Mouse (Mus musculus): ENCODE measurements around the gene Adarb1. TPM values are rescaled to one million over a fixed set of nuclear protein-coding genes. Genes with fewer than 3 reads are reported as not detected.

The Adarb1 gene
- polyA plus RNA-seq, 1 experiment from 2014 or later, result 6.2 TPM

DNA sequence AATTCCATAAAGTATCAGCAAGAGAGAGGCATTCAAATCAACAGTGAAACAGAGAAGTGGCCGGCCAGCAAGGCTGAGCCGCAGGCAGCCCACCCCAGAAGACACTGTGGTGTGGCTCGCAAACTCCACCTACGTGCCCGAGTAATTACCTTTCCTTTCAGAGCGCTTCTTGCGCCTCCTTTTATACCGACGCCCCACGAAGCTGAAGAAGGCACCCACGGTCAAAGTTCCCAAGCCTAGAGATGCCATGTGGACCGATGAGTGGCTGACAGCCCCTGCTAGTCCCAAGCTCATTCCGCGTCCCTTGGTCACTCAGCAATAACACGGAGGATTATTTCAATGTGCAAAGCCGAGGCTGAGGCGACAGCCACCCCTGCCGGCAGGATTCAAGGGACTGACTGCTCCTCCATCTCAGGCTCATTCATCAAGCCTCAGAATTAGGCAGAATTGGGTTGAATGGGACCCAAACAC is 78.2 kb downstream of the Adarb1 start:
- no peaks in the 10 kb centered on the region for H3K9me3 ChIP-seq (ENCODE audit: control insufficient read depth, low read length)
- peak overlapping the region; percentile 79 for H3K4me2 ChIP-seq (ENCODE audit: low read depth, low read length, severe bottlenecking)
- WGBS, result 7% methylated on average over 18 of the region's 18 CpGs
- ATAC-seq (replicated peaks; ENCODE audit: low FRiP score) (peak; percentile 63; the same call in 1 of the 2 replicates), DNase-seq (ENCODE audit: low spot score) (peak; percentile 73)
- H3K4me3 ChIP-seq (ENCODE audit: low read depth, low read length), result peak overlapping the region; percentile 36
- no peaks in the 10 kb centered on the region for H3K27me3 ChIP-seq (ENCODE audit: control insufficient read depth, insufficient read depth, low read length)
- no peaks in the 10 kb centered on the region for H3K36me3 ChIP-seq (ENCODE audit: control insufficient read depth, insufficient read depth, low read length)
- peaks cover 9% of the 10 kb centered on the region; the same call in 1 of the 2 replicates for H3K4me1 ChIP-seq (replicated peaks; ENCODE audit: control insufficient read depth, insufficient read depth, low read length)
- H3K27ac ChIP-seq (ENCODE audit: low read depth, low read length), result no peak overlapping the region
- H3K9ac ChIP-seq (ENCODE audit: low read length), result peak overlapping the region; percentile 60; the same call in 1 of the 2 replicates

DNA sequence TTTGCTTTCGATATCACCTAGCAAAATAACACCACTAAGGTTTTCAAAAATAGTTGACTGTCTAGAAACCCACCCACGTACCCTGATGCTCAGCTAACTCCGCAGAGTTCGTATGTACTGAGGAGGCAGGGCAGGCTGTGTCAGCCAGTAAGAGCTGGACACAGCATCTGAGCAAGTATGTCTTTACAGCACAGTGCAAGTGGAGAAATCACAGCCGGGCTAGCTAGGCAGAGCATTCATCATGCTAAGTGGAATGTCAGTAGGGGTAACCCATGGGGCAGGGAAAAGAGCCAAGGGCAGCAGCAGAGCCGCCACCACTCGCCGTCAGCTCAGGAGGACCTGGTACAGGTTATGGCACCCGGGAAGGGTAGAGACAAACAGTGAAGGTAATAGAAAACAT is 84.6 kb downstream of the Adarb1 start:
- DNase-seq (ENCODE audit: low spot score), result peak; percentile 19
- no peak overlapping the region for H3K27ac ChIP-seq (ENCODE audit: low read depth, low read length)
- no peaks in the 10 kb centered on the region for H3K36me3 ChIP-seq (ENCODE audit: control insufficient read depth, insufficient read depth, low read length)
- ATAC-seq (replicated peaks; ENCODE audit: low FRiP score), result no peak
- no peaks in the 10 kb centered on the region for H3K27me3 ChIP-seq (ENCODE audit: control insufficient read depth, insufficient read depth, low read length)
- H3K4me3 ChIP-seq (ENCODE audit: low read depth, low read length), result no peak overlapping the region
- no peaks in the 10 kb centered on the region for H3K9me3 ChIP-seq (ENCODE audit: control insufficient read depth, low read length)
- 0 out of 2 replicates have a peak, but pooled peaks cover 2% of the 10 kb centered on the region for H3K4me1 ChIP-seq (replicated peaks; ENCODE audit: control insufficient read depth, insufficient read depth, low read length)
- 88% methylated on average over 9 of the region's 9 CpGs for WGBS
- H3K4me2 ChIP-seq (ENCODE audit: low read depth, low read length, severe bottlenecking), result no peak overlapping the region
- H3K9ac ChIP-seq (ENCODE audit: low read length), result no peak overlapping the region

- H3K36me3 ChIP-seq (ENCODE audit: control insufficient read depth, insufficient read depth, low read length), result no peaks in the 10 kb centered on the region
- H3K4me2 ChIP-seq (ENCODE audit: low read depth, low read length, severe bottlenecking), result no peak overlapping the region
- no peak for DNase-seq (ENCODE audit: low spot score)
- WGBS, result 66% methylated on average over 11 of the region's 11 CpGs
- H3K27me3 ChIP-seq (ENCODE audit: control insufficient read depth, insufficient read depth, low read length), result no peaks in the 10 kb centered on the region
- no peak overlapping the region for H3K27ac ChIP-seq (ENCODE audit: low read depth, low read length)
- H3K9ac ChIP-seq (ENCODE audit: low read length), result no peak overlapping the region
- H3K4me1 ChIP-seq (replicated peaks; ENCODE audit: control insufficient read depth, insufficient read depth, low read length), result 0 out of 2 replicates have a peak, but pooled peaks cover 2% of the 10 kb centered on the region
- no peak overlapping the region for H3K4me3 ChIP-seq (ENCODE audit: low read depth, low read length)
- H3K9me3 ChIP-seq (ENCODE audit: control insufficient read depth, low read length), result no peaks in the 10 kb centered on the region
- ATAC-seq (replicated peaks; ENCODE audit: low FRiP score), result no peak
Observed at GRCm38 (mm10) chr10:77329446-77330094, 88.5 kb downstream of the Adarb1 start.

GRCm38 (mm10) chr10:77324716-77325115 is 93.4 kb downstream of the Adarb1 start:
- ATAC-seq (replicated peaks; ENCODE audit: low FRiP score) (no peak), DNase-seq (ENCODE audit: low spot score) (peak; percentile 38)
- WGBS, result 92% methylated on average over 6 of the region's 6 CpGs

DNA sequence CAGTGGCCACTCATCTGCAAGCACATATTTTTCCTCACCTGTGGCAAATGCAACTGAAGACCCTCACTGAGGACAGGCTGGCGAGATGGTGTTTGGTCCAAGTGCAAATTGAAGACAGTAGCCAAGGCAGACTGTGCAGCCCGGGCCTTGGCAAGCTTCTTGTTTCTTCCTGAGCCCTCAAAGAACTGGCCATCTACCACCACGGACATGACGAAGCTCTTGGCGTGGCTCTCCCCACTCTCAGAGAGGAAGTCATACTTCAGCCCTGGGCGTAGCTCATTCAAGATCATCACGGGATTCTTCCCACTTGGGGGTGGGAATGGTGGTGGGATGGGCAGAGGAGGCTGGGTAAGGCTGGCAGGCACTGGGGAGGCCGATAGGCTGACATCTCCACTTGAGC is 96.5 kb downstream of the Adarb1 start:
- no peak for DNase-seq (ENCODE audit: low spot score)

More at GRCm38 (mm10) chr10:77324716-77325115, 93.4 kb downstream of the Adarb1 start:
- H3K4me3 ChIP-seq (ENCODE audit: low read depth, low read length), result no peak overlapping the region
- H3K4me2 ChIP-seq (ENCODE audit: low read depth, low read length, severe bottlenecking), result no peak overlapping the region
- H3K36me3 ChIP-seq (ENCODE audit: control insufficient read depth, insufficient read depth, low read length), result no peaks in the 10 kb centered on the region
- no peak overlapping the region for H3K27ac ChIP-seq (ENCODE audit: low read depth, low read length)
- H3K9me3 ChIP-seq (ENCODE audit: control insufficient read depth, low read length), result no peaks in the 10 kb centered on the region
- H3K4me1 ChIP-seq (replicated peaks; ENCODE audit: control insufficient read depth, insufficient read depth, low read length), result 0 out of 2 replicates have a peak, but pooled peaks cover 2% of the 10 kb centered on the region
- no peaks in the 10 kb centered on the region for H3K27me3 ChIP-seq (ENCODE audit: control insufficient read depth, insufficient read depth, low read length)
- H3K9ac ChIP-seq (ENCODE audit: low read length), result no peak overlapping the region

DNA sequence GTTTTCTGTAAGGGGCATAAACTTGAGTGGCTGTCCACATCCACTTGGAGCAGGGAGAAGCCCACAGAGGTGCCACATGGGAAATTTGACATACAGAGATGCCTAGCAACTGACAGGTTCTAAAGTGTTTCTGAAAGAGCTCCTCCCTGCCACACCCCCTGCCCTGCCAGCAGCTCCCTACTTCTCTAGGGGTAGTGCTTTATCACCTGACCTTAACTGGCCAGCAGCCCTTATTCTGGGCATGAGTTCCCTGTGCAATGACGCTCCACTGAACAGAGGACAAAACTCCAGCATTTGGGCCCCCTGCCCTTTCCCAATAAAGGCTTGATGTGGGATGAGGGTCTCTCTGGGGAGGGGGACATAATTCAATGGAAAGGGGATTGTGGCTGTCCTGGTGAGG is 97.1 kb downstream of the Adarb1 start:
- H3K4me3 ChIP-seq (ENCODE audit: low read depth, low read length), result no peak overlapping the region

More for the DNA sequence above, 96.5 kb downstream of the Adarb1 start:
- no peak overlapping the region for H3K4me2 ChIP-seq (ENCODE audit: low read depth, low read length, severe bottlenecking)
- H3K27me3 ChIP-seq (ENCODE audit: control insufficient read depth, insufficient read depth, low read length), result no peaks in the 10 kb centered on the region
- H3K9me3 ChIP-seq (ENCODE audit: control insufficient read depth, low read length), result no peaks in the 10 kb centered on the region
- no peak for ATAC-seq (replicated peaks; ENCODE audit: low FRiP score)
- WGBS, result 91% methylated on average over 8 of the region's 8 CpGs
- H3K36me3 ChIP-seq (ENCODE audit: control insufficient read depth, insufficient read depth, low read length), result no peaks in the 10 kb centered on the region
- no peak overlapping the region for H3K27ac ChIP-seq (ENCODE audit: low read depth, low read length)
- H3K4me1 ChIP-seq (replicated peaks; ENCODE audit: control insufficient read depth, insufficient read depth, low read length), result no peaks in the 10 kb centered on the region
- no peak overlapping the region for H3K4me3 ChIP-seq (ENCODE audit: low read depth, low read length)
- H3K9ac ChIP-seq (ENCODE audit: low read length), result no peak overlapping the region

GRCm38 (mm10) chr10:77315682-77316081 is 102.4 kb downstream of the Adarb1 start:
- Histone ChIP-seq H3K27me3 (ENCODE audit: control insufficient read depth, insufficient read depth, low read length) (no peaks in the 10 kb centered on the region), H3K9me3 (ENCODE audit: control insufficient read depth, low read length) (no peaks in the 10 kb centered on the region), H3K27ac (ENCODE audit: low read depth, low read length) (no peak overlapping the region), H3K4me1 (replicated peaks; ENCODE audit: control insufficient read depth, insufficient read depth, low read length) (no peaks in the 10 kb centered on the region), H3K4me2 (ENCODE audit: low read depth, low read length, severe bottlenecking) (no peak overlapping the region), H3K36me3 (ENCODE audit: control insufficient read depth, insufficient read depth, low read length) (no peaks in the 10 kb centered on the region), H3K9ac (ENCODE audit: low read length) (no peak overlapping the region), H3K4me3 (ENCODE audit: low read depth, low read length) (no peak overlapping the region)
- 85% methylated on average over 2 of the region's 2 CpGs for WGBS
- ATAC-seq (replicated peaks; ENCODE audit: low FRiP score) (no peak), DNase-seq (ENCODE audit: low spot score) (peak; percentile 16)

More for the DNA sequence above, 97.1 kb downstream of the Adarb1 start:
- no peaks in the 10 kb centered on the region for H3K27me3 ChIP-seq (ENCODE audit: control insufficient read depth, insufficient read depth, low read length)
- WGBS, result 85% methylated on average over 1 of the region's 1 CpGs
- no peak overlapping the region for H3K27ac ChIP-seq (ENCODE audit: low read depth, low read length)
- no peaks in the 10 kb centered on the region for H3K4me1 ChIP-seq (replicated peaks; ENCODE audit: control insufficient read depth, insufficient read depth, low read length)
- no peak overlapping the region for H3K4me2 ChIP-seq (ENCODE audit: low read depth, low read length, severe bottlenecking)
- DNase-seq (ENCODE audit: low spot score), result peak; percentile 19
- H3K36me3 ChIP-seq (ENCODE audit: control insufficient read depth, insufficient read depth, low read length), result no peaks in the 10 kb centered on the region
- ATAC-seq (replicated peaks; ENCODE audit: low FRiP score), result no peak
- H3K9ac ChIP-seq (ENCODE audit: low read length), result no peak overlapping the region
- H3K9me3 ChIP-seq (ENCODE audit: control insufficient read depth, low read length), result no peaks in the 10 kb centered on the region

DNA sequence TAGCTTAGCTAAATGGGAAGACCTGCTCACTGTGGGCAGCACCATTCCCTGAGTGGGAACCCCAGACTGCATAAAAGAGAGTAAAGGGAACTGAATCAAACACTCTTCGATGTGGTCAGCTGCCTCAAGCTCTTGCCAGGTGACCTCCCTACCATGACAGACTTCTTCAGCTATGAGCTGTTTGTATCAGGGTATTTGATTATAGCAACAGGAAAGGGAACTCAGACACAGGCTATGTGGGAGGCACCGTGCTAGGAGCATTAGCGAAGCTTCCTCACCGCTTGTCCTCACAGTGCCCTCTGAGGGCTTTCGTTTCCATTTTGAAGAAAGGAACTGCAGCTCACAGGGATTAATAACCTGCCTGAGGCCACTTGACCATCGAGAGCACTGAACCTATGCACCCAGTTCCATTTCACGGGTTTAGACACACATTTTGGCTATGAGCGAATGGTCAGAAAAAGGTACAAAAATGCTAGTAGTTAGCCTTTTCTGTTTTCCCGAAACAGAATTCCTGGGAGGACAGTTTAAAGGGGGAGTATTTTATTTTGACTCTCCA is 103.3 kb downstream of the Adarb1 start:
- peak; percentile 14 for DNase-seq (ENCODE audit: low spot score)
- Histone ChIP-seq H3K9ac (ENCODE audit: low read length) (no peak overlapping the region), H3K36me3 (ENCODE audit: control insufficient read depth, insufficient read depth, low read length) (no peaks in the 10 kb centered on the region), H3K4me1 (replicated peaks; ENCODE audit: control insufficient read depth, insufficient read depth, low read length) (no peaks in the 10 kb centered on the region), H3K9me3 (ENCODE audit: control insufficient read depth, low read length) (no peaks in the 10 kb centered on the region), H3K4me3 (ENCODE audit: low read depth, low read length) (no peak overlapping the region), H3K27me3 (ENCODE audit: control insufficient read depth, insufficient read depth, low read length) (no peaks in the 10 kb centered on the region), H3K4me2 (ENCODE audit: low read depth, low read length, severe bottlenecking) (no peak overlapping the region), H3K27ac (ENCODE audit: low read depth, low read length) (no peak overlapping the region)
- no peak for ATAC-seq (replicated peaks; ENCODE audit: low FRiP score)
- WGBS, result 82% methylated on average over 9 of the region's 9 CpGs
